Mouse (Mus musculus) liver, embryonic 16.5 days (tissue): ENCODE measurements around the gene Clic4. TPM values are rescaled to one million over a fixed set of nuclear protein-coding genes. Genes with fewer than 3 reads are reported as not detected.
"Not testable (repeated sequence)": the region's sequence is repeated elsewhere in the genome, so short reads cannot be mapped to it uniquely, and the experiment has no call there.

Source experiments
- ATAC-seq: fragments of 200-750 bp; cut with Nextera tagmentation; 2 replicates; pipeline ENCODE4 v1.8.0; 2017; ENCODE audit warnings: low read depth, mild to moderate bottlenecking, moderate number of reproducible peaks, moderate library complexity
- H3K27ac ChIP-seq: fragments of 300-500 bp; sonication (generic); 2 replicates; pipeline ENCODE4 v1.5.1; 2014; ENCODE audit warnings: mild to moderate bottlenecking, low read length
- H3K27me3 ChIP-seq: fragments of 300-500 bp; sonication (generic); 2 replicates; pipeline ENCODE4 v1.6.1; 2014; ENCODE audit warnings: low read depth, low read length, mixed read lengths; ENCODE audit not compliant: control insufficient read depth, insufficient read depth
- H3K36me3 ChIP-seq: fragments of 300-500 bp; sonication (generic); 2 replicates; pipeline ENCODE4 v1.6.1; 2014; ENCODE audit warnings: mild to moderate bottlenecking; ENCODE audit not compliant: control insufficient read depth, insufficient read depth
- H3K4me1 ChIP-seq: fragments of 300-500 bp; sonication (generic); 2 replicates; pipeline ENCODE4 v1.6.1; 2014; ENCODE audit warnings: low read depth, low read length, mixed read lengths; ENCODE audit not compliant: control insufficient read depth
- H3K4me2 ChIP-seq: fragments of 300-500 bp; sonication (generic); 2 replicates; pipeline ENCODE4 v1.6.1; 2014; ENCODE audit warnings: low read depth, low read length, mixed read lengths
- H3K4me3 ChIP-seq: fragments of 300-500 bp; sonication (generic); 2 replicates; pipeline ENCODE4 v1.5.1; 2014; ENCODE audit warnings: low read depth, mild to moderate bottlenecking, low read length
- H3K9ac ChIP-seq: fragments of 300-500 bp; sonication (generic); 2 replicates; pipeline ENCODE4 v1.6.1; 2014; ENCODE audit warnings: low read depth, low read length
- H3K9me3 ChIP-seq: fragments of 300-500 bp; sonication (generic); replicated peaks from 2 replicates; pipeline ENCODE4 v1.6.1; 2016; ENCODE audit warnings: low read length; ENCODE audit not compliant: control insufficient read depth
- WGBS: fragments of 180-500 bp; shearing (Covaris S2); extraction: QIAGEN DNeasy Blood & Tissue Kit; methylation state at CpG from one replicate; pipeline ENCODE4 v1.1.7; 2014; ENCODE audit not compliant: insufficient replicate concordance; 5-methylcytosine and 5-hydroxymethylcytosine counted together
- polyA plus RNA-seq: library from polyadenylated mRNA; unstranded; fragments of >200 nt; fragmentation: Nextera tagmentation; extraction: Ambion mirVana; gene quantifications from 2 replicates; pipeline ENCODE4 v1.2.1, GENCODE M21; 2015

Clic4 gene
- polyA plus RNA-seq, 1 experiment from 2014 or later, result 110 TPM

- not testable (repeated sequence) for H3K27me3 ChIP-seq, H3K36me3 ChIP-seq, H3K9ac ChIP-seq, H3K4me2 ChIP-seq, ATAC-seq, H3K4me1 ChIP-seq, H3K4me3 ChIP-seq, H3K9me3 ChIP-seq, H3K27ac ChIP-seq
- WGBS, result 95% methylated on average over 5 of the region's 13 CpGs
Measured at GRCm38 (mm10) chr4:135184277-135184676, 88.3 kb downstream of the Clic4 start.

GRCm38 (mm10) chr4:135181819-135182218 is 90.8 kb downstream of the Clic4 start:
- ATAC-seq, result no peak
- no peak overlapping the region for H3K9ac ChIP-seq
- H3K4me1 ChIP-seq, result no peaks in the 10 kb centered on the region; the same call in 1 of the 2 replicates
- no peaks in the 10 kb centered on the region for H3K36me3 ChIP-seq
- 45% methylated on average over 4 of the region's 4 CpGs for WGBS
- H3K4me3 ChIP-seq, result no peak overlapping the region
- H3K27me3 ChIP-seq, result no peaks in the 10 kb centered on the region
- no peak overlapping the region for H3K27ac ChIP-seq
- H3K4me2 ChIP-seq, result no peak overlapping the region
- no peaks in the 10 kb centered on the region for H3K9me3 ChIP-seq

- WGBS, result 13% methylated on average over 5 of the region's 5 CpGs
- ATAC-seq, result no peak; the same call in 1 of the 2 replicates
- no peaks in the 10 kb centered on the region for H3K27me3 ChIP-seq
Measured at GRCm38 (mm10) chr4:135179077-135179481, 93.5 kb downstream of the Clic4 start.

GRCm38 (mm10) chr4:135177568-135177967 is 95.0 kb downstream of the Clic4 start:
- Histone ChIP-seq H3K27ac (no peak overlapping the region), H3K9ac (no peak overlapping the region), H3K27me3 (no peaks in the 10 kb centered on the region), H3K4me2 (no peak overlapping the region), H3K4me3 (no peak overlapping the region), H3K36me3 (no peaks in the 10 kb centered on the region), H3K4me1 (no peaks in the 10 kb centered on the region; the same call in 1 of the 2 replicates), H3K9me3 (no peaks in the 10 kb centered on the region)
- ATAC-seq, result no peak

More at GRCm38 (mm10) chr4:135179077-135179481, 93.5 kb downstream of the Clic4 start:
- Histone ChIP-seq H3K4me3 (no peak overlapping the region), H3K36me3 (no peaks in the 10 kb centered on the region), H3K4me1 (no peaks in the 10 kb centered on the region; the same call in 1 of the 2 replicates), H3K9me3 (no peaks in the 10 kb centered on the region), H3K9ac (no peak overlapping the region), H3K27ac (no peak overlapping the region), H3K4me2 (no peak overlapping the region)

GRCm38 (mm10) chr4:135175406-135176120 is 97.1 kb downstream of the Clic4 start:
- H3K36me3 ChIP-seq, result no peaks in the 10 kb centered on the region
- 0 out of 2 replicates have a peak overlapping the region, but pooled peaks have one; percentile 1 for H3K4me2 ChIP-seq
- no peaks in the 10 kb centered on the region for H3K9me3 ChIP-seq
- no peak overlapping the region for H3K9ac ChIP-seq
- no peak for ATAC-seq
- H3K4me3 ChIP-seq, result no peak overlapping the region
- 59% methylated on average over 38 of the region's 38 CpGs for WGBS
- no peak overlapping the region for H3K27ac ChIP-seq
- H3K4me1 ChIP-seq, result peaks cover 9% of the 10 kb centered on the region
- H3K27me3 ChIP-seq, result no peaks in the 10 kb centered on the region; the same call in 1 of the 2 replicates

GRCm38 (mm10) chr4:135171304-135171875 is 101.2 kb downstream of the Clic4 start:
- 0 out of 2 replicates have a peak overlapping the region, but pooled peaks have one; percentile 1 for H3K4me2 ChIP-seq
- H3K27ac ChIP-seq, result no peak overlapping the region
- peak; percentile 77 for ATAC-seq

GRCm38 (mm10) chr4:135169501-135169900 is 103.1 kb downstream of the Clic4 start:
- H3K9ac ChIP-seq, result no peak overlapping the region
- WGBS, result 61% methylated on average over 4 of the region's 4 CpGs
- H3K9me3 ChIP-seq, result no peaks in the 10 kb centered on the region
- no peak overlapping the region for H3K4me2 ChIP-seq
- H3K27ac ChIP-seq, result no peak overlapping the region
- H3K4me3 ChIP-seq, result no peak overlapping the region
- H3K4me1 ChIP-seq, result peaks cover 36% of the 10 kb centered on the region
- ATAC-seq, result no peak
- peaks cover 17% of the 10 kb centered on the region for H3K27me3 ChIP-seq
- H3K36me3 ChIP-seq, result no peaks in the 10 kb centered on the region

More at GRCm38 (mm10) chr4:135171304-135171875, 101.2 kb downstream of the Clic4 start:
- Histone ChIP-seq H3K4me3 (no peak overlapping the region), H3K4me1 (peaks cover 33% of the 10 kb centered on the region), H3K9me3 (no peaks in the 10 kb centered on the region), H3K36me3 (no peaks in the 10 kb centered on the region), H3K9ac (no peak overlapping the region), H3K27me3 (peaks cover 10% of the 10 kb centered on the region)
- 58% methylated on average over 12 of the region's 12 CpGs for WGBS

- no peaks in the 10 kb centered on the region for H3K9me3 ChIP-seq
- H3K9ac ChIP-seq, result no peak overlapping the region
- no peaks in the 10 kb centered on the region for H3K36me3 ChIP-seq
- no peak overlapping the region for H3K4me3 ChIP-seq
- peaks cover 17% of the 10 kb centered on the region for H3K27me3 ChIP-seq
- no peak for ATAC-seq
- no peak overlapping the region for H3K4me2 ChIP-seq
- 71% methylated on average over 10 of the region's 10 CpGs for WGBS
- no peak overlapping the region for H3K27ac ChIP-seq
- peaks cover 36% of the 10 kb centered on the region for H3K4me1 ChIP-seq
Measured at GRCm38 (mm10) chr4:135169096-135169495, 103.5 kb downstream of the Clic4 start.
